Mouse (Mus musculus) kidney, adult 9 months (tissue): ENCODE data around the gene Ubqlnl.

Experiments
- DNase-seq: peaks from one replicate; pipeline ENCODE4 v3.0.0; 2022

Ubqlnl gene

DNA sequence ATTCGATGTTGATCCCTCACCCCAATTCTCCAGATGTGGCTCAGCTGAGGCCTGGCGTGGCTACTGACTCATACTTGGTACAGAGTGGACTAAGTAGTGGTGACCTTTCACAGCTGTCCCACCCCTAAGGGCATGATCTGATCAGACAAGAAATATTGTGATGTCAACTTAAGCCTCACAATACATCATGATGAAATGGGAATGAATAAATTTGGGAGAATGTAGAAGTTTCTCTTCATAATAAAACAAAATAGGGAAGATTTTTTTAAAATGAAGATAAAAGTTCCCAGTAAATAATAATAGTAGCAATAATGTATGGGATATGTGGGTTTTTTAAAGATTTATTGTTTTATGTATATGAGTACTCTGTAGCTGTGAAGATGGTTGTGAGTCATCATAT, at the start of gene Ubqlnl:
Gene Ubqlnl (minus strand): TSS at position 101 of the 400 bp plus-strand sequence.
- no peak for DNase-seq

DNA sequence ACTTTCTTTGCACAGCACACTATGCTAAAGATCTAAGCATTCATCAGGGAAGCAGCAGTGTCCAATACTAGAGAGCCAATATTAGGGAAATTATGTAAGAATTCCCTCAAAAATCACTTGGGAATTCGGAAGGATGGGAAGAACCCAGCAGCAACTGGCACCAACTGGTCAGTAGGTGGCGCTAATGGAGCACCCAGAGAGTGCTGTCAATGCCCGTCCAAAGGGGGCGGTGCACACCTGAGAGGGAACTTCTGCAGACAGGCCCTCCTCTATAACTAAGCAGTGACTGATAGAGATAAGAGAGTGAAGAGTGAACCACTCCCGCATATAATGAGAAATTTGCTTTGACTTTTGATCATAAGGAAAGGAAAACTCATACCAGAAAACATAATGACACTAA, 49.5 kb upstream of the Ubqlnl start:
- DNase-seq: peak; percentile 79

DNA sequence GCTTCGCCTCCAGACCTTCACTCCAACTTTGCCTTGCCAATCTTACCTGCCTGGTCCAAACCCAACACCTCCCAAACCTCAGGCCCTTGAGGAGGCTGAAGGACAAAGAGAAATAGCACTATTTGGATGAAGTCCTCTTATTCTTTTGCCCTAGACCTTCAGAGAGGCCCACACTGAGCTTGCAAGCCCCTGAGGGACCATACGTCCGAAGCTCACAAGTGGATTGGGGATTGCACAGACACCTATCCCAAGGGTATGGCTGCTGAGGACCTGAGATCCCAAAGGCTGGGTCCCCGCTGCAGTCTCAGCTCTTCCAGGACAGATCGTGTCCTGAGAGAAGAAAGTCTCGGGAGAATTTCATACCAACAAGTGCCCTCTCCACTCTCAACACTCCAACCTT, 45.5 kb upstream of the Ubqlnl start, which contains the start of gene Olfr649:
Gene Olfr649 (minus strand): TSS at position 101 of the 400 bp plus-strand sequence.
- DNase-seq: no peak

DNA sequence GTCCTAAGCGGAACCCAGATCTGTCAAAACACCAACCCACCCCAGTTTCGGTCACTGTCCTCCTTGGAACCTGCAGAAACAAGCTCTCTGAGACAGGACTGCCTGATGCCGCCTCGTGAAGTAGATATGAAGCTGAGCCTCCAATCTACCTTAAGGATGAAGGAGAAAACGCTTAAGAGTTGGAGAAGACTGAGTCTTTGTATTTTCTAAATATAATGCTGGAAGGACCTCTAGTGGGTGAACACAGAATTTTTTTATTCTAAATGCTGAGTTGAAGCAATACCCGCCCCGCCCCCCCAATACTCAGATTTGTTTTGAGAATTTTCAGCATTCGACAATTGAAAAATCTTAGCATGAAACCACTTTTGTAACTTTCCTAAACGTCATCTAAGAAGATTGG, 40.9 kb upstream of the Ubqlnl start:
- no peak for DNase-seq

DNA sequence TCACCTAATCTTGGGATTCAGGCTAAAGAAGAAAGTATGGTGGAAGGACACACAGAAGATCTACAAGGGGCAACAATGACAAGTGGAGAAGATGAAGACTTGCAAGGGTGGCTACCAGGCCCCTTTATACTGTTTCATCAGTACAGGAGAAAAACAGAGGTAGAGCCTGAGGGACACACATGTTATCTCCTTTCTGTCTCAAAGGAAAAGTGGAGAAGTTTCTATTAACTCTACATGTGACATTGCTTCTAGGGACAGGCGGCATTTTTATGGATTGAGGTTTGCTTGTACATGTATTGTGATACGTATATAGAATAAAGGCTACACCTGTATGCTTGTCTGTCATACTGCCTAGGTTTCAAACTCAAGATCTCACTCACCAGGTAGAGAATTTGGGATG, 32.9 kb upstream of the Ubqlnl start, which contains the start of gene Olfr648:
Gene Olfr648 (minus strand): TSS at position 101 of the 400 bp plus-strand sequence.
- no peak for DNase-seq

DNA sequence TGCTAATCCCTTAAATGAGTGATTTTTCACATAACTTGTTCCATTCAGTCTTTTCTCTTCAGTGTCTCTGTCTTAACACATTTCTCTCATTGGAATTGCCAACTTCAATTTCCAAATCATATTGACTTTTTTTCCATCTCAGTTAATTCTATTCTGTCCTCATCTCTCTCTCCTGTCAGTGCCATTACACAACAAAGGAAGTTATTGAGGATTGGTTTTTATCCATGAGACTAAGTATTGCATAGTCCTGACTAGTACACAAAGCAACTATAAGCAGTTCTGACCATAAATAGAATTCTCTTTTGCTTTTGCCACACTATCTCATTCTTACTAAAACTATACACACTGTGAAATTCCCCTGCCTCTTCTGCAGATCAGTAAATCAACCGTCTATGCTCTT, 28.7 kb upstream of the Ubqlnl start:
- DNase-seq: no peak

DNA sequence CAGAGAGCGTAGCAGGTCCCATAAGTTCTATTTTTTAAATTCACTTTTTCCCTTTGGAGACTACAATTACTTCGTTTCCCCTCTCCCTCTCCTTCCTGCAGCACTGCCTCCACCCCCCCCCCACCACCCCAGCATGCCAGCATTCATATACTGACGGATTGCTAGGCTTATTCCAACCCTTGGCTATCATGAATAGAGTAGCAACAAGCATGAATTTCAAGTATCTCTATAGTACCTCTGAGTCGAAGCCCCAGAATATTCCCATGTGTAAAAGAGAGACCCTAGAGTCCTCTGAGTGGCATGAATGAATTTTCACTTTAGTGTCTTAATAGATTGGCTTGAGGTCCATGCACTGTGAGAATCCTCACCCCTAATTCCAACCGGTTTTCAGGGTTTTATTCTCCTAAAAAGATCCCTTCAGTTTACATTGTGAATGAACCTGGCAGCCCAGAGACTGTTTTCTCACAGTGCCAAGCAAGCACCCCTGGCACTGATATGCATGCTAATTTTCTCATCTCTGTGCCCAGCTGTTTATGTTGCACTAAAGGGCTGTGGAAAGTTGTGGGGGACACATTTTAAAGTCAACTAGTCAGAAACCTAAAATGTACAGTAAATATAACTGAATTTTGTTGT, 28.2 kb upstream of the Ubqlnl start:
- DNase-seq: no peak

DNA sequence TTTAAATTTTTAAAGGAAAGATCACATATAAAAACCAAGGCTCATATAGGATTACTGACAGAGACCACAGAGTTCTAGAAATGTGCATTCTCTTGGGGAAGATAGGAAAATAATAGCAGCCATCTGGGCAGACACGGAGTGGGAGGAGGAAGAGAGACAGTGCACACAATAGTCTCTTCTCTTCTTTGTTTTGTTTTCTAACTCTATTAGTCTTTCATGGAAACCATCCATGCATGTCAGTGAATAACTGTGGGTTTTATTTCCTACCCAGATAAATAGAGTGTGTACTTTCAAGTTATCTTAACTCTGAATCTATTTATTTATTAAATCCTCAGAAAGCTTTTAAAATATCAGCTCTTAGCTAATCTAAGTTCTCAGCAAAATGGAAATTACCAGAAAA, 24.7 kb upstream of the Ubqlnl start:
- DNase-seq: no peak

DNA sequence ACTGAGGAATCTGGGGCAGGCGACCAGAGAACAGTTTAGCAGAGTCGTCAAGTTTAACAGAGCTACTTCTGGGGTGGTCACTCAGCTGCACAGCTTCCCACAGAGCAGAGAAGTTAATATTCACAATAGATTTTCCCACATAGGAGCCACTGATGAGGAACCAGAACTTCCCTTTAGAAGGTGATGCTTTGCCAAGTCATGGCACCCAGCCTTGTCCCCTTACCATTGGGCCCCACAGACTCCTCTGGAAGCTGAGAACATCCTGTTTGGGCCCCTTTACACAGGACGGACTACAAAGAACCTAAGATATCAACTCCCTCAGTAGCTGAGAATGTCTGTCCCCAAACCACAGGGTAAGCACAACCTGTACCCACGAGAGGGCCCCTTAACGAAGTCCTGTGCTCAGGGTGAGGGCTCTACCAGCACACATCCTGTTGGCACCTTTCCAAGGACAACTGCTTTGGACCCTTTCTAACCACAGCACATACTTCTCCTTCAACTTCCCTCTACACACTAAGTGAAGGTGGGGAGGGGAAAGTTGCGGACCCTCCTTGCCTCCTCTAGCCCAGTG, 19.4 kb upstream of the Ubqlnl start:
- DNase-seq: no peak

DNA sequence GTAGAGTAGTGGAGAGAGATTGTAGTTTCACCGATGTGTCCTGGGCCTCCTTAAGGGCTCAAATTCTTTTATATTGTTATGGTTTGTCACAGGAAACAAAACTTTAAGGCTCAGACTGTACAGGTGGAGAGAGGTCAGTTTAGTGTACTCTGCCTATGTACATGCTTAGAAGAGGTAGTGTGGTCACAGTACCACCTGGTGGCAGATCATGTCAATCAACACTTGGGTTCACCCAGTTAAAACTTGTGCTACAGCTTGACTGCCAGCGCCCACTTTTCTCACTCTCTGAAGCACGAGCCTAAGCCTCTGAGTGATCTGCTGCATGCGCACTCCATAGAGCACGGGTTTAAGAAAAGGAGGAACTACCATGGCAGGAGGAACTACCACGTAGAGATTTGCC, 16.7 kb upstream of the Ubqlnl start:
- no peak for DNase-seq

DNA sequence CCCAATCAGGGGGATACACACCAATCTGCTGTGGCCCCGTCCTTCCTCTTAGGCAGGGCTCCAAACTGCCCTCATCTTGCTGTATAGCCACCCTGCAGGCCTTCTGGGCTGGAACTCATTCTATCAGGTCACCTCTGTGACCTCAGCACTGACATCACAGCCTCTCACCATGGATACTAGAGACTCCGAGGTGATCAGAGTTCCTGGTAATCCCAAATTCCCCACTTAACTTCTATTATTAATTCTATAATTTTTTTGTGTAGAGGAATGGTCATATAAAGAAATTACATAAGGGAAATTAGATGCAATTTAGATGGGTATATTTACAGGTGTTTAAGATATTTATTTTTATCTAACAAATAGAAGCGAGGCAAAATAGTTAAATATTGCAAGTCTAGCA, 7.2 kb downstream of the Ubqlnl start, which contains the start of gene Ubqln3:
Gene Ubqln3 (minus strand): TSS at position 101 of the 400 bp plus-strand sequence.
- no peak for DNase-seq

DNA sequence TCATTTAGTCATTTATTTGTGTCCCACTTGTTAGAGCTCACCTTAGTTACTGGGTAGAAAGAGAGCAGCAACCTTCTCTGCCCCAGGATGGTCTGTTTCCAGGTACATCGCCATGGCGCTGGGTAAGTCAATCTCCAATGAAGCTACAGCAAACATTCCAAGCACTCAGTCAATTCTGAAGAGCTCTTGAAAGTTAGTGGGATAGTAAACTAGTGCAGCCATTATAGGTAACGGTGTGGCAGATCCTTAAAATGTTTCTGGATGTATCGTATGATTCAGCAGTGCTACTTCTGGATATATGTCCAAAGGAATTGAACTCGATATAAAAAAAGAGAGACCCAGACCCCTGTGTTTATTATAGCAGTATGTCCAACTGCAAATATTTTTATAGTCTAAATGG, 13.1 kb downstream of the Ubqlnl start, which contains the start of gene Olfr643:
Gene Olfr643 (minus strand): TSS at position 101 of the 400 bp plus-strand sequence.
- no peak for DNase-seq

DNA sequence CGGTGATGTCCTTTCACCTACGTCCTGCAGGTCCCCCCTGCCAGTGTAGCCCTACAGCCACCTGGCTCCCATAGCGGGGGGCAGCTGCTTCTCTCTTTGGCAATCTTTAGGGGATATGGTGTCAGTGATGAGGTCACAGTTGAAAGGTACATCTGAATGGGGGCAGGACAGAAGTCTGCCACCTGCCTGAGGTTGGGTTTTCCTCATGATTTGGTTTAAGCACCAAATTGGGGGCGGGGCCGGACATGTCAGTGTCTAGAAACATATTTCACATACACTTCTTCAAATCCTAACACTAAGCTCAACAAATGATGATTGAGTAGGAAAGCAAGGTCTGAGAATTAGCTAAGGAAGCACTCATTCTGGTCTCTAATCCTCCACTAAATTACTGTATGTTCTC, 20.6 kb downstream of the Ubqlnl start, which contains the start of gene Ubqln5:
Gene Ubqln5 (minus strand): TSS at position 101 of the 400 bp plus-strand sequence.
- DNase-seq: no peak

DNA sequence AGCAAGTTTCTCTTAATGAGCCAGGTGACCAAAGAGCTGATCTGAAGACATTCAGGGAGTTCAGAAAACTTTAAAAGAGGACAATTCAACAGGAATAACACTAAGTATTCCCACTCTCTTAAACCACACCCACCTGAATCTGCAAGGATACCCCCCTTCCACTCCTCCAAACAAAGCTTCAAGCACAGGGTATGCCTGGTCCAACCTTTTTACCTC, 45.7 kb downstream of the Ubqlnl start, which contains the start of gene Olfr646:
Gene Olfr646 (plus strand): TSS at position 117 of the 216 bp plus-strand sequence.
- no peak for DNase-seq

DNA sequence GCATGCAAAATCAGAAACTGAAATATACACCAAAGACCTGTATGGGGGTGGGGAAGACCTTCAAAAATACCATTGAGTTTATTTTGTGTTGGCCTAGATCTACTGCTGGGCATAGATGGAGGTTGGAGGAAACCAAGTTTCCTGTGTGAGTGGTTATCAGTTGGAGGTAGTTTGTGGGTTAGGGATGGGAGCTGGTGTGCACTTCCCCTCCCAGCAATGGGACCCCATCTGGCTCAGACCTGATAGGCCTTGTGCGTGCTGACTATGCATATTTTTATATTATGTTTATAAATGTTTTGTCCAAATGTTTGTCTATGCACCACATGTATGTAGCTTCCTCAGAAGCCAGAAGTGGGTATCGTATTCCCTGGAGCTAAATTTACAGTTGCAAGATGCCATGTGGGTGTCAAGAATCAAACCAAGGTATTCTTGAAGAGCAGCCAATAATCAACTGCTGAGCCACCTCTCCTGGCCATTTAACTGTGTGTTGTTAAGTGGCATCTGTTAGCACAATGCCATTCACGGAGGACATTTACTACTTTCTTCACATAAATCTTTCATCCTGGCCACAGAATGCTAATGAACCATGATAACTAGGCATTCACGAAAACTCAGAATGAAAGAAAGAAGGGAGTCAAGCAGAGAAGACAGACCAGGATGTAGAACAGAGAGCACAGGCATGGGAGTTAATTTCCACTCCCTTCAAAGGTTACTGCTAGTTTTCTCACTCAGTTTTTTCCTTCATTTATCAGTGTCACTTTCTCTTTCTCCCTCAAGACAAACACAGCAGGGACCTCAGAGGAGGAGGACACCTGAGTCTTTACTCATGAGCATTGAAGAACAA, 46.2 kb downstream of the Ubqlnl start:
- no peak for DNase-seq
